Mouse (Mus musculus) intestine, embryonic 14.5 days (tissue): ENCODE results near the gene Tbxas1. TPM values are rescaled to one million over a fixed set of nuclear protein-coding genes. Genes with fewer than 3 reads are reported as not detected.

ENCODE experiments used
- ATAC-seq: fragments of 200-750 bp; cut with Nextera tagmentation; replicated peaks from 2 replicates; pipeline ENCODE4 v1.8.0; 2017; ENCODE audit warnings: low read depth, moderate number of reproducible peaks, moderate TSS enrichment, moderate library complexity; ENCODE audit not compliant: low FRiP score, low TSS enrichment
- DNase-seq: peaks from one replicate; pipeline ENCODE4 v3.0.0-alpha.2; 2018; ENCODE audit warnings: low spot score
- H3K27ac ChIP-seq: fragments of 300-500 bp; sonication (generic); 2 replicates; pipeline ENCODE4 v1.5.1; 2014; ENCODE audit warnings: low read depth, mild to moderate bottlenecking, control low read depth
- H3K27me3 ChIP-seq: fragments of 300-500 bp; sonication (generic); replicated peaks from 2 replicates; pipeline ENCODE4 v1.6.1; 2014; ENCODE audit warnings: low read length, control low read depth; ENCODE audit not compliant: control insufficient read depth, insufficient read depth
- H3K36me3 ChIP-seq: fragments of 300-500 bp; sonication (generic); 2 replicates; pipeline ENCODE4 v1.6.1; 2014; ENCODE audit warnings: low read length, control low read depth; ENCODE audit not compliant: control insufficient read depth, insufficient read depth
- H3K4me1 ChIP-seq: fragments of 300-500 bp; sonication (generic); replicated peaks from 2 replicates; pipeline ENCODE4 v1.6.1; 2014; ENCODE audit warnings: low read length, control low read depth, mixed read lengths; ENCODE audit not compliant: control insufficient read depth, insufficient read depth
- H3K4me2 ChIP-seq: fragments of 300-500 bp; sonication (generic); 2 replicates; pipeline ENCODE4 v1.6.1; 2014; ENCODE audit warnings: low read length
- H3K4me3 ChIP-seq: fragments of 300-500 bp; sonication (generic); 2 replicates; pipeline ENCODE4 v1.5.1; 2014; ENCODE audit warnings: low read depth, low read length, control low read depth, mixed read lengths
- H3K9ac ChIP-seq: fragments of 300-500 bp; sonication (generic); 2 replicates; pipeline ENCODE4 v1.6.1; 2014; ENCODE audit warnings: mild to moderate bottlenecking, low read length
- H3K9me3 ChIP-seq: fragments of 300-500 bp; sonication (generic); 2 replicates; pipeline ENCODE4 v1.6.1; 2016; ENCODE audit warnings: low read length, control low read depth; ENCODE audit not compliant: control insufficient read depth
- WGBS: fragments of 180-500 bp; shearing (Covaris S2); extraction: QIAGEN DNeasy Blood & Tissue Kit; methylation state at CpG from one replicate; pipeline ENCODE4 v1.1.7; 2014; 5-methylcytosine and 5-hydroxymethylcytosine counted together
- polyA plus RNA-seq: library from polyadenylated mRNA; unstranded; fragments of >200 nt; fragmentation: Nextera tagmentation; extraction: Ambion mirVana; gene quantifications from 2 replicates; pipeline ENCODE4 v1.2.1, GENCODE M21; 2014

The Tbxas1 gene
- polyA plus RNA-seq, 1 experiment from 2014 or later = 2.1 TPM

GRCm38 (mm10) chr6:38887436-38887835 is 12.2 kb downstream of the Tbxas1 start:
- Histone ChIP-seq H3K9ac (no peak overlapping the region), H3K36me3 (no peaks in the 10 kb centered on the region), H3K9me3 (no peaks in the 10 kb centered on the region), H3K4me3 (no peak overlapping the region), H3K27ac (no peak overlapping the region), H3K4me1 (peaks cover 14% of the 10 kb centered on the region), H3K4me2 (no peak overlapping the region), H3K27me3 (no peaks in the 10 kb centered on the region)
- no peak for ATAC-seq
- 92% methylated on average over 4 of the region's 4 CpGs for WGBS
- no peak for DNase-seq

GRCm38 (mm10) chr6:38889156-38889555 is 14.0 kb downstream of the Tbxas1 start:
- Histone ChIP-seq H3K4me1 (no peaks in the 10 kb centered on the region), H3K9me3 (no peaks in the 10 kb centered on the region), H3K4me3 (no peak overlapping the region), H3K27me3 (no peaks in the 10 kb centered on the region), H3K27ac (no peak overlapping the region), H3K36me3 (no peaks in the 10 kb centered on the region), H3K4me2 (no peak overlapping the region), H3K9ac (no peak overlapping the region)
- WGBS = 72% methylated on average over 6 of the region's 6 CpGs
- ATAC-seq (no peak), DNase-seq (no peak)

- H3K36me3 ChIP-seq = no peaks in the 10 kb centered on the region
- H3K4me3 ChIP-seq = no peak overlapping the region
- H3K27ac ChIP-seq = no peak overlapping the region
- H3K9ac ChIP-seq = no peak overlapping the region
- WGBS = 86% methylated on average over 2 of the region's 2 CpGs
- H3K4me2 ChIP-seq = no peak overlapping the region
- H3K27me3 ChIP-seq = no peaks in the 10 kb centered on the region
- peaks cover 3% of the 10 kb centered on the region; the same call in 1 of the 2 replicates for H3K4me1 ChIP-seq
- H3K9me3 ChIP-seq = no peaks in the 10 kb centered on the region
- DNase-seq (no peak), ATAC-seq (no peak)
Observed at GRCm38 (mm10) chr6:38892017-38892416, 16.8 kb downstream of the Tbxas1 start.

GRCm38 (mm10) chr6:38893615-38894014 is 18.4 kb downstream of the Tbxas1 start:
- Histone ChIP-seq H3K4me1 (peaks cover 5% of the 10 kb centered on the region; the same call in 1 of the 2 replicates), H3K27ac (no peak overlapping the region), H3K9me3 (no peaks in the 10 kb centered on the region), H3K27me3 (no peaks in the 10 kb centered on the region), H3K4me3 (no peak overlapping the region), H3K9ac (no peak overlapping the region), H3K36me3 (no peaks in the 10 kb centered on the region), H3K4me2 (no peak overlapping the region)
- ATAC-seq (no peak), DNase-seq (no peak)
- WGBS = 54% methylated on average over 3 of the region's 3 CpGs

- DNase-seq (no peak), ATAC-seq (no peak)
- no peaks in the 10 kb centered on the region for H3K36me3 ChIP-seq
- no peaks in the 10 kb centered on the region for H3K9me3 ChIP-seq
- peaks cover 8% of the 10 kb centered on the region for H3K4me1 ChIP-seq
- H3K27ac ChIP-seq = no peak overlapping the region
- H3K4me3 ChIP-seq = no peak overlapping the region
- no peaks in the 10 kb centered on the region for H3K27me3 ChIP-seq
- H3K9ac ChIP-seq = no peak overlapping the region
- WGBS = 87% methylated on average over 4 of the region's 4 CpGs
- H3K4me2 ChIP-seq = no peak overlapping the region
Observed at GRCm38 (mm10) chr6:38900073-38900472, 24.9 kb downstream of the Tbxas1 start.

GRCm38 (mm10) chr6:38900479-38901126 is 25.4 kb downstream of the Tbxas1 start:
- H3K9ac ChIP-seq = no peak overlapping the region
- H3K4me2 ChIP-seq = no peak overlapping the region
- ATAC-seq (no peak; the same call in 1 of the 2 replicates), DNase-seq (no peak)
- H3K9me3 ChIP-seq = no peaks in the 10 kb centered on the region
- WGBS = 85% methylated on average over 4 of the region's 4 CpGs
- H3K27ac ChIP-seq = no peak overlapping the region
- no peaks in the 10 kb centered on the region for H3K36me3 ChIP-seq
- peaks cover 8% of the 10 kb centered on the region for H3K4me1 ChIP-seq
- H3K27me3 ChIP-seq = no peaks in the 10 kb centered on the region
- H3K4me3 ChIP-seq = no peak overlapping the region

- Histone ChIP-seq H3K27ac (no peak overlapping the region), H3K4me1 (peaks cover 8% of the 10 kb centered on the region), H3K9ac (no peak overlapping the region), H3K4me2 (no peak overlapping the region), H3K9me3 (no peaks in the 10 kb centered on the region), H3K27me3 (no peaks in the 10 kb centered on the region), H3K4me3 (no peak overlapping the region), H3K36me3 (no peaks in the 10 kb centered on the region)
- no peak for DNase-seq
- no peak for ATAC-seq
- 85% methylated on average over 4 of the region's 4 CpGs for WGBS
Observed at GRCm38 (mm10) chr6:38901152-38901551, 25.9 kb downstream of the Tbxas1 start.

GRCm38 (mm10) chr6:38901636-38902035 is 26.4 kb downstream of the Tbxas1 start:
- H3K27ac ChIP-seq = no peak overlapping the region
- no peak overlapping the region for H3K4me2 ChIP-seq
- no peaks in the 10 kb centered on the region for H3K27me3 ChIP-seq
- WGBS = 55% methylated on average over 3 of the region's 3 CpGs
- no peaks in the 10 kb centered on the region for H3K9me3 ChIP-seq
- ATAC-seq (no peak), DNase-seq (no peak)
- H3K36me3 ChIP-seq = no peaks in the 10 kb centered on the region
- H3K4me3 ChIP-seq = no peak overlapping the region
- H3K9ac ChIP-seq = no peak overlapping the region
- peaks cover 8% of the 10 kb centered on the region for H3K4me1 ChIP-seq

- H3K9me3 ChIP-seq = no peaks in the 10 kb centered on the region
- H3K4me1 ChIP-seq = peaks cover 3% of the 10 kb centered on the region
- WGBS = 91% methylated on average over 10 of the region's 10 CpGs
- H3K4me2 ChIP-seq = no peak overlapping the region
- H3K36me3 ChIP-seq = no peaks in the 10 kb centered on the region
- no peaks in the 10 kb centered on the region for H3K27me3 ChIP-seq
- no peak overlapping the region for H3K27ac ChIP-seq
- no peak overlapping the region for H3K9ac ChIP-seq
- H3K4me3 ChIP-seq = no peak overlapping the region
- DNase-seq (no peak), ATAC-seq (no peak)
Observed at GRCm38 (mm10) chr6:38902820-38903439, 27.7 kb downstream of the Tbxas1 start.
